Mouse (Mus musculus): ENCODE measurements around the gene Ccdc141.

- TF ChIP-seq CTCF (IDR thresholded peaks at IDR 0.05; ENCODE audit: low read depth) (no peak), EP300 (IDR thresholded peaks at IDR 0.05; ENCODE audit: low read depth) (no peak)
Observed at GRCm38 (mm10) chr2:77056367-77056766, 114.1 kb downstream of the Ccdc141 start.
